Mouse (Mus musculus): Measurements from ENCODE around the gene Cdadc1.

The Cdadc1 gene

GRCm38 (mm10) chr14:59543158-59543826, 54.5 kb downstream of the Cdadc1 start:
- no peak for DNase-seq

GRCm38 (mm10) chr14:59540761-59541160, 57.0 kb downstream of the Cdadc1 start:
- no peak for DNase-seq

- DNase-seq: no peak
These were observed 57.5 kb downstream of the Cdadc1 start for GRCm38 (mm10) chr14:59540230-59540629.

GRCm38 (mm10) chr14:59537829-59538432, 59.8 kb downstream of the Cdadc1 start:
- DNase-seq: no peak

- DNase-seq: no peak
These were observed 63.9 kb downstream of the Cdadc1 start for GRCm38 (mm10) chr14:59533908-59534307.

- no peak for DNase-seq
These were observed 64.8 kb downstream of the Cdadc1 start for GRCm38 (mm10) chr14:59532986-59533385.

- no peak for DNase-seq
These were observed 67.0 kb downstream of the Cdadc1 start for GRCm38 (mm10) chr14:59530801-59531200.

- DNase-seq: no peak
These were observed 71.9 kb downstream of the Cdadc1 start for GRCm38 (mm10) chr14:59525843-59526242.

- DNase-seq: no peak
These were observed 83.8 kb downstream of the Cdadc1 start for GRCm38 (mm10) chr14:59513922-59514444.
